Mouse (Mus musculus) small intestine, adult 2 months (tissue): ENCODE data around the gene C1ql2.

Experiments
- CTCF ChIP-seq: fragments of 200-500 bp; IDR thresholded peaks from 2 replicates; pipeline ENCODE4 v1.5.1; 2012; ENCODE audit warnings: low read depth, mild to moderate bottlenecking, control low read depth, inconsistent platforms, low read length, moderate library complexity, mixed read lengths; ENCODE audit not compliant: insufficient replicate concordance, insufficient read length; ENCODE audit errors: extremely low read depth
- POLR2A ChIP-seq: fragments of 200-500 bp; IDR thresholded peaks from 2 replicates; pipeline ENCODE4 v1.6.1; 2012; ENCODE audit warnings: low read depth, mild to moderate bottlenecking, control low read depth, inconsistent platforms, low read length, moderate library complexity

DNA sequence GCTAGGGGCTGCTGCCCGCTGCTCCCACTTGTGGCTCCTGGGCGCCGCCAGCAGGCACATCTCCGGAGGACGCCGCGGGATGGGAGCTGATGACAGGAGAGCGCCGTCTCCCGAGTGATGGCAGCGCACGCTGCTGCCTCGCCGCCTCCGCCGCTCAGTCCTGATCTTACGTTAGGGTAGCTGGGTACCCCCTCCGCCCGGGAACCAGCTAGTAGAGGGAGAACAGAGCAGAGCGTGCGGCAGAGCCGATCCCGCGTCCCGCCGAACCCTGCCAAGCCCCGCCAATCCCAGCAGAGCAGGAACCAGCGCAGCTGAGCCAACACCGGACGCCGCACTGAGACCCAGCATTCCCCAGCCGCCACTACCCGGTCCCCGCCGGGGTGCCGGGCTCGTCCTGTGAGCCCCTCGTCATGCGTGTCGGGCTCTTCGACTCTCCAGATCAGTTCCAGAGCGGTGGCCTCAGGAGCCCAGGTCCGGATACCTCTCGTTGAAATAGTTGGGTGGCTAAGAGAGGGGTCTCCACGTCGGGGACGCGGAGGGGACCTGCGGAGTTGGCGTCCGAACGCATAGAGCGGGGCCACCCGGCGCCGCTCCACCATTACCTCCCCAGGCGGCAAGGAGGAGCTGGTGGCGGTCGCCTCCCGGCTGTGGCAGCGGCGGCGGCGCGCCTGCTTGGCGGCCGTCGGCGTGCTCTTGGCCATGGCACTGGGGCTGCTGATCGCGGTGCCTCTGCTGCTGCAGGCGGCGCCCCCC, at the start of gene C1ql2:
- TF ChIP-seq CTCF, result no peak
- TF ChIP-seq POLR2A, result no peak
